Mouse (Mus musculus) layer of hippocampus, adult 9-11 months (tissue): Measurements from ENCODE around the gene Mvb12b.

Source experiments
- DNase-seq: peaks from one replicate; pipeline ENCODE4 v3.0.0; 2022

The Mvb12b gene

DNA sequence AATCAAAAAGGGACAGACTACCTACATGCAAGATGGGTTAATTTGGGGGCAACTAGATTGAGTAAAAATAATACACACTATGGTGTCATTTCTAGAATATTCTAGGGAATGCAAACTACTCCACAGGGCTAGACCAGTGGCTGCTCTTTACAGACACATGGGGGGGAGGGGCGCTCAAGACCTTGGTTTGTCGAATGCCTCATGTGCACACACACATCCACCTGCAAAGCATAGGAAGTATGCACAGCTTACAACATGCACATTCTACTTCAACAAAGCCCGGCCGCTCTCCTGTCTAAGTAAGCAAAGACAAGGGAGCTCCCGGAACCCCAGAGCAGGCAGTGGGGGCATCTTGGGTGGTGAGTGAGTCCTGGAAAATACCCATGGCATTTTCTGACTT is 79.7 kb downstream of the Mvb12b start:
- no peak for DNase-seq

DNA sequence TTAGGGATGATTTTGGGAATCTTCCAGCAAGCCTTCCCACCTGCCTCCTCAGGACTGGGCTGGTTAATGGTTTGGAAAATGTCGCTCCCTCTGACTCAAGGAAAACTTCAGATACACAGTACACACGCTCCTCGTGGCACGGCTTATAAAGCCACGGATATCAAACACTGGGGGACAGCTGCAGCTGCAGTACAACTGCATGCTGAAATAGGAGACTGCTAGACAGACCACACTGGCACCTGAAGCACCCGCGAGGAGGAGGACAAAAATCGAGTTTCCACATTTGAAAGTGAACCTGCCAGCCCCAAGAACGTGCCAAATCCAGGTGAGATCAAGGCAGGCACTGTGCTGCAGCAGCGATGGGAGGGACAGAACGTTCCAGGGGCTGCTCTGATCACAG is 82.1 kb downstream of the Mvb12b start:
- no peak for DNase-seq

DNA sequence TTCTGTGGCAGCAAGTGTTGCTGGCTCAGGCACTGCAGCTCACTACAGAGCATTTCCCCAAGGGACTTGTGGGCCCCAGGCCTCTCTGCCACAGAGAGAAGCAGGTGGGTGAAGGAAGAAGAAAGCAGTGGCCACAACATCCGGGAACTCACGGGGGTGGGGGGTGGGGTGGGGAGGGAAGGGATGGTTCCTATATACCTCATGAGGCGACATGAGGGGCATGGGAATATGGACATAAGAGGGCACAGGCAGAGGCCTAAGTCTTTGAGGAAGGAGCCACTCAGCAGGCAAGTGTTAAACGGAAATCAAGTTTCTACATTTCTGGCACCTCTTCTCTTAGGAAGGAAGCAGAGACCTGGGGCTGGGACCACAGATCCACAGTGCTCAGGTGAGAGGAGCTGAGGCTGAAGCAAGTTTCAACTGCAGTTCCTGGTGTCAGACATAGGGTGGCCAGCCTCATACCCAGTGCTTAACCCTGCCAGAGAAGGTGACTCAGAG is 84.0 kb downstream of the Mvb12b start:
- no peak for DNase-seq

DNA sequence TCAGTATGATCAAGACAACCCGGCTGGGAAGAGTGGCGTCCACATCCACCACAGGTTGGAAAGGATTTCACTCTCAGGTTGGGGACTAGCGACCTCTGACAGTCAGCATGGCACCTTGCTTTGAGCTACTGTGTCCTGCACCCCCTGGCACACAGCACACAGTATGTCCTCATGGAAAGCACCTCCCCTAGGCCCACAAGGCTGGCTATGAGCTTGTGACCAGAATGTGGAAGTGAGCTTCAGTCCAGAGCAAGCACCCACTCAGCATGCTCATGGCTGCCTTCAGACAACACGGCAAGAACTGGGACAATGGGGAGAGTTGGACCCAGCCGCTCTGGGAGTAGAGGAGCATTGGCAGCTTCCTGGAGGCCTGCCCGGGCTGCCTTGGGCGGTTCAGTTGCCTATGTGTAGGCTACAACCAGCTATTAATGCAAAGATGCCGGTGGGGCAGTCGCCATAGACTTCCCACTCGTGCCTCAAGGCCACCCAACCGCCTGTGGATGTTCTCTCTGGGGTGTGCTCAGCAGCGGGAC is 84.6 kb downstream of the Mvb12b start:
- DNase-seq, result no peak

DNA sequence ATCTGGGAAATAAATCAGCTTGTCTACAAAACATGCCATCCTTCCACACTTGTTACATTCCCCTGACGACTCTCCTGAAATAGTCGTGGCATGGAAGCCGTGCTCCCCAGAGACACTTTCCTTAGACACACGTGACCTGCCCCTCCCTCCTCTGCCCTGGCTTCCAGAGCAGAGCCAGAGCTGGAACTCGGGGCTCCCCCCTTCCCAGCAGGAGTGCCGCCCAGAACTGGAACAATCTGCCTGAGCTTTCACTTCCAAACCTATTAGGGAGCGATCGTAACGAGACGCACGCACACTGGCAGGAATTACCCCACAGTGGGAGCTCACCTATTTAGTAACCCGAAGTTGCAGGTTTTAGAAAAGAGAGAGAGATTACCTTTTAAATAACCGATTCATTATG is 86.0 kb downstream of the Mvb12b start:
- no peak for DNase-seq

DNA sequence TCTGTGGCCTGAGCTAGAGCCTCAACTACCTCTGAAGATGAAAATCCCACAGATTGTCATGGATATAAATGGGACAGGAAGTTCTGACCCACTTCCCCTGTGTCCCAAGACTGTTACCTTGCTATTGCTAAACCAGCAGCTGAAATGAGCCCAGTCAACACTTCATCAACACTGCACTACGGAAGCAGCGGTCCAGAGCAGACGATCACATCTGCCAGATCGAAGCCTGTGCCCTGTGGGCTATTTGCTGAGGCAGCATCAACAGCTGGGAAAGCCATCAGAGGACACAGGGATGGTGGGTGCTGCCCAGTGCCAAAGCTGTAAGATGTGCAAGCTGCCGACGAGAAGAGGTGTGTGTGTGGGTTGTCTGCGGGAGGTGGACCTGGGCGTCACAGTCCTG is 86.4 kb downstream of the Mvb12b start:
- no peak for DNase-seq

DNA sequence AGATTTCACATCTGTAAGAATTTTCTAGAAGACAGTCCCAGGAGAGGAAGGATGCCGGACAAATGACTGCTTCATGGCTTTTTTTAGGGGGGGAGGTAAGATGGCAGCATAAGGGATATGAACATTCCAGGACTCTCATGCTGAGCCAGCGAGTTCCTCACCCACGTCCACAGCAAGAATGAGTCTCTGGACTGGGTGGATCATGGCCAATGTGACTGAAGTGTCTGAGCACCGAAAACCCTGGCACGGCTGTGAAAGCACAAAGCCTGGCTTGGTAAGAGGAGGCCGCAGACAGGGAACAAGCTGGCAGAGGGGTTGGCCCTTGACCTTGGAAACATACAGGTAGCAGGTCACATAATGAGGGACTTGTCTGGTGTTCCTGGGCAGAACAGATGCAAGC is 87.5 kb downstream of the Mvb12b start:
- no peak for DNase-seq

DNA sequence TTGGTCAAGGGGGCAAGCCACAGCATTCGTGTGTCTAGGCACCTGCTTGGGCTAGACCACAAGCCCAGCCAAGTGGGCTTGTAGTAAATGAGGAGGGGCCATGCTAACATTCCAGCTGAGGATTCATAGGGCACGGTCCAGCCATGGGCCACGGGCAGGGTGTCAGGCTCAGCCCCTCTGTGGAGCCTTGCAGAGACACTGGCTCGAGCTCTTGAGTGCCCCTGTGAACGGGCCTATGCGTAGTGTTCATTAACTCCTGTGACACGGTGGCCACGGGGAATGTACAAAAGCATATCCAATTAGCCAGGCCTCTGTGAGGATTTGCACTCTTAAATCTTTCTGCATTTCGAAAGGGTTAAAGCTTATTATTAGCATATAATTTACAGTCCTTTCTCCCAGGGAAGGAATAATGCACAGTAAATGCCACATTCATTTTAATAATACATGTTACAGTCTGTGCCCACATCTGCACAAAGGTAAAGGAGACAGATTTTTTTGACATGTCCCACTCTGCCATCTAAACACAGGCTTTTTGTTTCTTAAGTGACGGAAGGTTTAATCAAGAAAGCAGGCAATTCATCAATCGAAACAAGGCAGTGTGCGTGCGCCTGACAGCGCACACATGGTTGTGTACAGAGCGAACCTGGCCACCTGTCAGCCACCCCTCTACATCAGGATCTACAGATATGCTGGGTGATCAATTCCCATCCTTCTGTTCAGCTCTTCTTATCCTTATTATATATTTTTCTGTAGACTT is 91.9 kb downstream of the Mvb12b start:
- no peak for DNase-seq

DNA sequence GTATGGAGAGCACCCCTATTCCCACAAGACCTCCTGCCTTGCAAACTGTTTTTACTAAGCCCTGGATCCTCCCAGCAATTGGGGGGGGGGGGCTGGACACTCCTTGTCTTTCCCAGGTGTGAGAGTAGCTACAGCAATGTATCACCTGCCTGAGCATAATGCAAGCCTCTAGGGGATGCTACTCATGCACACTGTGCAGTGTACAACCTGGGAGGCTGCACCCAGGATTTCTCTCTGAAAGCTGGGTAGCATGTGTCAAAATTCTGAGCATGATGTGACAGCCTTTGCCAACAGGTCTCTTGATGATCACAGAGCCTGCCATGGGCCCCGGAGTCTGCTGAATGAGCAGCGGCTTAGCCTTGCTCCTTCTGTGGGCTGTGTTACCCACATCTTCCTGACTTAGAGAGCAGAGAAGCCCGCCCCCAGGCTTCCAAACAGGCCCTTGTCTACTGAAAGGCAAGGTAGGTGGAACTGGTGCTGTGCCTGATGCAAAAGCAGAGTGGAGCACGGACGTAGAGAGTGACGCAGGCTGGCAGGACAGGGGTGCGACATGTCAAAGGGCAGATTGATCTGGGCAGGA is 92.7 kb downstream of the Mvb12b start:
- DNase-seq, result peak; percentile 21

DNA sequence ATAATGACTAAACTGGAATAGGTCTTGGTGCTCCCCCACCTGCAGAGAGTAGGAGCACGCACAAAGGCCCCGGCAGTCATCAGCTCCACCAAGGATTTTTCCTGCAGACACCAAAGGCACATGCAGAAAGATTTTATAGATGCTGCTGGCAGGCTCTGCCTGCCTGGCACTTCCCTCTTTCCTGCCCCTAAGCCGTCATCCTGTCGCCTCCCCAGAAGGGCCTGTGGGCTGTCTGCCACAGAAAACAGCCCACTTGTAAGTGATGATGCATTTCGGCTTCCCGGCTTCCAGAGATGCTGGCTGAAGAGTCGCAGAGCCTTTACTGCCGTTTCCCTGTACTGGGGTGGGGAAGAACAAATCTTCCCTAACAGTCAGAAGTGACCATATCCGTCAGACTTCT is 93.3 kb downstream of the Mvb12b start:
- DNase-seq, result peak; percentile 79

DNA sequence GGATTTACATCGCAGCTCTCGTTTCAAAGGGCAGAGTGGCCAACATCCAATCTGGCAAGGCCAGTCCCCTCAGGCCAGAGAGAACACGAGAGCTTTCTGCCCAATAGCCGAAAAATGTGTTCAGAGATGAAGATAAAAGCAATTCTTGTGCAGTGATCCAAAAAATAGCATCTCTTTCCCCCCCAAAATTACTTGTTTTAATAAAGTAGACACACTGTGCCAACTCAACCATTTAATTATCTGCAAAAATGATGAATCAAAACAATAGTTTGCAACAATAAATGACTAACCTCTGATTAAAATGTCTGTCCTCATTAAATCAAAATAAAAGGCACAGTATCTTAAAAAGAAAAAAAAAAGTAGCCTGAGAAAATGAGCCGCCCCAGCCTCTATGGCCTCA is 97.4 kb downstream of the Mvb12b start:
- DNase-seq, result no peak

DNA sequence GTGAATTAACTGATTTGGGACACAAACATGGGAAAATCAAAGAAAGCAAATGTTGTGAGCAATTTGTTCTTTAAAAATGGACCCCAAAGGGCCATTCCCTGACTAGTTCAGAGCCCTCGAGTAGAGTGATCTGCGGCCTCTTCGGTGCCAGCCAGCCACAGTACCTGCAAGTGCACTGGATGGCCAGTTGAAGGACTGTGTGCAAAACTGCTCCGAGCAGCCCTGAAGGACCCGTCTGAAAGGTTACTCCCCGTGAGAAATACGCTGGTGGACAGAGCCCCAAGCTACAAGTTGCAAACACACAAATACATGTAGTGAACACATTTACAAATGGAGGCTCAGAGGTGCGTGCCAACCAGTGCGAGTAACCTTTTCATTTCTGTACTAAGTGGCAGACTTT is 98.0 kb downstream of the Mvb12b start:
- DNase-seq, result no peak

DNA sequence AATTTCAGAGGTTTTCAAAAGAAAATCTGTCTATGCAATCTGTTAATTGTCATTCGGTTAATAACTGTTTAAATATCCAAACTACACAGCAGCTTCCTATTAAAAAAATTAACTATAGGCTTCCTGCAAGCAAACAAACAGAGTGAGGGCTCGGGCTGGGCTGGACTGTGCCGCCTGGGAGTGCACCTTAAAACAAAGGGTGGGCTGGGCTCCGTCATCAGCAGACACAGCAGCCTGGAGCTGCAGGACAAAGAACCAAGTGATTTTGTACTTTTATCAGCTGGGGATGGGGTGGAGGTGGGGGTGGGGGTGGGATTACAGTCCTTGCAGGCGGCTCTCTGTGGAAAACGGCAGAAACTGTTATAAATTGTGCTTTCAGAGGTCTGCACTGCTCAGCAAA is 98.5 kb downstream of the Mvb12b start:
- DNase-seq, result no peak

DNA sequence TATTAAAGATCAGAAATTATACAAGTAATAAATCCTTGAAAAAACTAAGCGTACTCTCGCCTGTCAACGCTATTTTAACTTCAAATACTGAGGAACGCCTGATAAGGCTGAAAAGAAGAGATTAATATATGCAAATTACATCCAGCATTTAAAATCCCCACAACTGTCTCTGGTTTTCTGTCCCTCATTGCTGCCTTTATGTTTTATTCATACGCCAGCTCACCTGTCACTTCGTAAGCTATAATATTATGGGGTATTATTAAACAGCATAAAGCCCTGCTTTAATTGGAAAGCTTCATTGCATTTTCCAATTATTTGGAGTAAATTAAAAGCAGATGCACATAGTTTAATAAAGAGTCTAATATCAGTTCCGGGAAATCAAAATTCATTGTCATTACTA is 98.9 kb downstream of the Mvb12b start:
- no peak for DNase-seq

DNA sequence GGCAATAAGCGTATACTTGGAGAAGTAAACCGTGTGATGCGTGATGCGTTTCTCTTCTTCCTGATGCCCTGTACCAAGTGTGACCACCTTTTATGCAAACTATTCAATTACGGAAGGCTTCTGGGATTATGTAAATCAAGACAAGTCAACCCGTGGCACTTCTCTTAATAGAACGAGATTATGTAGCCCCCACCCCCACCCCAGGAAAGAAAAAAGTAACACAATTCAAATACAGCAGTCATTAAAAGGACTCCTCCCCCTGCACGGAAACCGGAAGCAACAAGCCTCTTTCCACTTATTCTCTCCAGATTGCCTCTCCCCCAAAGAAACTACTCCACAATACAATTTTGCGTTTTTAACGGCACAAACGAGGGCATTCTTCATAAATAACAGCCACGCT is 99.6 kb downstream of the Mvb12b start:
- no peak for DNase-seq

DNA sequence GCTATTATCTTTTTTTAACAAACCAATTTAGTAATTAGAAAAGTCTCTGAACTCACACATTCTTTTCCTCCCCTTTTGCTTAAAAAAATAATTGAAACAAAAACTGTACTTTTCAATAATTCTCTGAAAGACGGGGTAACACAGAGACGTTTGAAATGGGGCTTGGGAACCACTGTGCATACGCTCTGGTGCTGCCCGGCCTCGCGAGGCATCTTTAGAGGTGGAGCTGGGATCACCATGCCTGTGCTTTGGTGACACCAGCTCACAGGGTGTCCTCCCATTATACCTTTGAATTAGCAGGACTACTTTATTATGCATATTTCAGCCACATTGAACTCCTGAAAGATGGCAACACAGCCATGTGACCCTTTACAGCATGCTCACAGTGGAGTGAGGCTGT is 101.7 kb downstream of the Mvb12b start:
- no peak for DNase-seq

DNA sequence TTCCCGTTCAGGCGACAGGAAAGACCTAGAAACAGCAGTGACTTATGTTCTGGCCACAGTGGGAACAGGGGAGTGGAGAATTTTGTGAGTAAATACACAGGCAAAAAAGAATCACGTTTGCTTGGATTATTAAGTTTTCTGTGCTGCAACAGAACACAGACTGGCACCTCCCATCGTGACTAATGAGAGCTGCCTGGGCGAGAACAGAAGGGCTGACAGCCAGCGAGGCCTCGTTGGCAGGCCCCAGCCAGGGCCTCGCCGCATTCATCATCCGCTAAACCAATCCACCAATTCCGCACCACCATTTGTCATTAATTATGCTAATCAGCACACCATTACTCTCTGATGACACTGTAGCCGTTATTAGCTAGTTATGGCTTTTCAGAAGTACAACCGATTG is 102.2 kb downstream of the Mvb12b start:
- DNase-seq, result peak; percentile 81

DNA sequence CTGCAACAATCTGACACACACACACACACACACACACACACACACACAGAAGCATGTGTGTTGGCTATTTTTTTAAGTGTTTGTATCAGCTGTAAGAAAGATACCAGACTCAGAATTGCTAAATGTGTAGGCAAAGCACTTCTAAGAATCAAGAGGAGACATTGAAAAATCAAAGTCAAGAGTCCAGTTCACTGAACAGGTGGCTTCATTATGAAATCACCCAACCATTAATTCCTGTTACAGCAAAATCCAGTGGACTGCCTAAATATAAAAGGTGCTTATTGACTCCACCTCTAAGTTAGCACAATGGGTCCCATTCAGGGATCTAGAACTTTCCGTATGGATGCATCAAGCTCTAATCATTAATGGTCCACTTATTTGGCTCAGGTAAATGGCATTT is 103.0 kb downstream of the Mvb12b start:
- no peak for DNase-seq

DNA sequence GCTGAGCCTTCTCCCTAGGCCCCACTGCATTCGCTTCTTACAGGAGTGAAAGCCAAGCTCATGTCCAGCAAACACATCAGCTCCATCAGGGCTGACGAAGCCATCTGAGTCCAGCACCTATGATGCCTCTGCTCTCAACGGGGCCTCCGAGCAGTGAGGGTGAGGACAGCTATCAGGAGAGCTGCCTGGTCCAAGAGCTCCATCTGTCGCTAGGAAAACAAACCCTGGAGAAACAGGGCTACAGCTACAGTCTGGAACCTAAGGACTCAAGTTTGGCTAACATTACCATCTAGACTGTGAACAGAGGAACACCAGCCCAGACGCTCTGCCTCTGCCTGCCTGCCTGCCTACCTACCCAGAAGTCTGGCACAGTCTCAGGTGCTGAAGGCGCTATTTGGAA is 104.3 kb downstream of the Mvb12b start:
- no peak for DNase-seq

DNA sequence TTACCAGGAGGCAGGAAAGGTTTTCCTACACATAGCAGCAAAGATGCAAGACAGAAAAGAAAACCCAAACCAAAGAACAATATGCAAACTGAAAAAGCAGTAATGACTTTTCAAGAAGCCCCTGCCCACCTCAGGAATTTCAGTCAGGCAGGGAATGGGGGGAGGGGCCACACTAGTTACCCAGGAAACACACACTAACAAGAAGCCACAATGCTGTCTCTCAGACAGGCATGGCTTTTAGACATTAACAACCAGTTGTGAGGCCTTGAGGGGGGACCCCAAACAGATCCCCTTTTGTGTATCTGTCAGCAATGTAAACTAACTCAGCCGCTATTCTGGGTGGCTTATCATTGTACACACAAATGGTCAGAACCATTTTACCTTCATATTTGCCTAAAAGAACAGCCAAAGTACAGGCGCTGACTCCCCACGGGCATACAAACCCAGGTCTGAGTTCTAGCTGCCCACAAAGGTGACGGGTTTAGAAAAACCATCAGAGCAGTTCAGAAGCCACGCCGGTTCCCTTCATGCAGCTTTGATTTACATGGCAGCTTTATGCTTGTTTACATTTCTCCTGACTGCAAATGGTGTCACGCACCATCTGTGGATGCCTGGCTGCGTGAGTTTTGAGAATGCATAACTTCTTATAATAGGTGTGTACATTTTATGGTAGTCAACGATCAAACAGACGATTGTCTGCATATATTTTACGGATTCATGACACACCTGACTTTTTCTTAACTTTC is 105.9 kb downstream of the Mvb12b start:
- DNase-seq, result no peak

DNA sequence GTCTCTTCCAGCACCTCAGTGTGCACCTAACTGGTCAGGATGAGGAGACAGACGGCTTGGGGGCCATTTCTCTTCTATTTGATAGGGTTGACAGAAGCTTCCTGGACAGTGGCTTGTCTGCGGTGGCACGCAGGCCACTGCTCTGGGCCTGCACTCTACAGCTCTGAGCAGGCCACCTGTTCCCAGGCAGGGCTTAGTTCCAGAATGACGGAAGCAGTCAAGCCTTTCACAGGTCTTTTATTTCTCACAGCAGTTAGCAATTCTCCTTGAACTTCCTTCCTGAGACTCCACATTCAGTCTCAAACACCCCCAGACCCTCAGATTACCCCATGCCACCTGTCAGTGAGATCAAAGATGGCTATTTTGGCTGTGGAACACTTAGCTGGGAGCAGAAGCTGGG is 109.3 kb downstream of the Mvb12b start:
- DNase-seq, result no peak

DNA sequence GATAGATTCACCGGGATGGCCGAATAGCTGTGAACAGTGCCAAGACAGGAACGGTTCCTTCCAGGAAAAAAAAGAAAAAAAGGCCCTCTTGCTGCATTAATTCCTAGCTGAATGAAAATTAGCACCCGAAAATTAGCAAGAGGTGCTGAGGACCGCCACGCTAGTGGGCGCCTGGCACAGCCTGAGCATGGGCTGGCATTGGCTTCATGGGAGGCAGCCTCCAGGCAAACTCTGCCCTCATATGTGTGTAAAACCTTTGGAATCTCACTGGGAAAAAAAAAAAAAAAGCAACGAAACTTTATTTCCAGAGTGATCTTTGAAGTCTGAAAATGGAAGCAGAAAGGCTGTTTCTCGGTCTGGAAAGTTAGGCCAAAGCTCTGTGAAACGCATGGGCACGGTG is 110.7 kb downstream of the Mvb12b start:
- no peak for DNase-seq

DNA sequence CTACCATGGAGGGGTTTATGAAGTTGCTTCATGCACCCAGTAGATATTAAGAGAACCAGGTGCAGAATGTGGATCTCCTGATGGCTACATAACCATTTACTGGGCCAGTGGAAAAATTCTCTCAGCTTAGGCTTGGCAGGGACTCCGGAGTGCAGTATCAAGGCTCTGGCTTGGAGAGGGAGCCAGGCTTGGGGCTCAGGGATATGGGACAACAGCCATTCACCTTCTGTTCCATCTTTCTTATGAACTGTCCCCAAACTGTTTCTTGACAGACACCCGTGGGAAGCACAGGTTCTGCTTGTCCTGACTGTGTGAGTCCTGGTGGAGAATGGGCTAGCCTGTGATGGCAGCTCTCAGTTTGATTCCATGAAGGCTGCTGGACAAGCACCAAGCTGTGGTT is 112.9 kb downstream of the Mvb12b start:
- DNase-seq, result no peak

DNA sequence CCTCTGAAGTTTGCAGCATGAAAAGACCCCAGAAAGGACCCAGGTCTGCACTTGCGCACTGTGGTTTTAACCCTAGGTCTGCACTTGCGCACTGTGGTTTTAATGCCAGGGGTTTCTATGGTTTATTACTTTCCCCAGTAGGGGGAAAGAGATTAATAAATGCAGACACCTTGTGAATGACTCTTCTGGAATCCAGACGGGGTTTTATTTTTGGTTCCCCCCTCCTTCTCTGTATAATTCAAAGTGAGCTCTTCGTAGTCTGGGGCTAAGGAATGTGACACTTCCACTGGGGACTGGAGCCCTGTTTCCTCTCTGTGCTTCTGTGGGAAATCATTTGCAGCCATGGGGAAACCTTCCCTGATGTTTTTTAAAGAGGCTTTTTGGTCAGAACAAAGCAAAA is 113.6 kb downstream of the Mvb12b start:
- DNase-seq, result no peak
